Mouse (Mus musculus) stomach, embryonic 15.5 days (tissue): ENCODE data around the gene Gabpa. TPM values are rescaled to one million over a fixed set of nuclear protein-coding genes. Genes with fewer than 3 reads are reported as not detected.

ENCODE experiments used
- ATAC-seq: fragments of 200-750 bp; cut with Nextera tagmentation; 2 replicates; pipeline ENCODE4 v1.8.0; 2017; ENCODE audit warnings: low read depth, moderate number of reproducible peaks, moderate TSS enrichment; ENCODE audit not compliant: insufficient read depth, low FRiP score
- H3K27ac ChIP-seq: fragments of 300-500 bp; sonication (generic); 2 replicates; pipeline ENCODE4 v1.5.1; 2015; ENCODE audit warnings: mild to moderate bottlenecking, inconsistent platforms
- H3K27me3 ChIP-seq: fragments of 300-500 bp; sonication (generic); replicated peaks from 2 replicates; pipeline ENCODE4 v1.6.1; 2015; ENCODE audit warnings: inconsistent platforms
- H3K36me3 ChIP-seq: fragments of 300-500 bp; sonication (generic); 2 replicates; pipeline ENCODE4 v1.6.1; 2015; ENCODE audit warnings: inconsistent platforms
- H3K4me1 ChIP-seq: fragments of 300-500 bp; sonication (generic); 2 replicates; pipeline ENCODE4 v1.6.1; 2015; ENCODE audit warnings: inconsistent platforms
- H3K4me2 ChIP-seq: fragments of 300-500 bp; sonication (generic); 2 replicates; pipeline ENCODE4 v1.6.1; 2015; ENCODE audit warnings: mild to moderate bottlenecking, inconsistent platforms
- H3K4me3 ChIP-seq: fragments of 300-500 bp; sonication (generic); replicated peaks from 2 replicates; pipeline ENCODE4 v1.5.1; 2015; ENCODE audit warnings: inconsistent platforms
- H3K9ac ChIP-seq: fragments of 300-500 bp; sonication (generic); 2 replicates; pipeline ENCODE4 v1.6.1; 2015; ENCODE audit warnings: inconsistent platforms
- H3K9me3 ChIP-seq: fragments of 300-500 bp; sonication (generic); 2 replicates; pipeline ENCODE4 v1.6.1; 2016; ENCODE audit warnings: inconsistent platforms
- WGBS: fragments of 180-500 bp; shearing (Covaris S2); methylation state at CpG from one replicate; pipeline ENCODE4 v1.1.7; 2015; 5-methylcytosine and 5-hydroxymethylcytosine counted together
- polyA plus RNA-seq: library from polyadenylated mRNA; unstranded; fragments of >200 nt; fragmentation: Nextera tagmentation; extraction: Ambion mirVana; gene quantifications from 2 replicates; pipeline ENCODE4 v1.2.1, GENCODE M21; 2015

Gabpa gene
- polyA plus RNA-seq, 1 experiment from 2014 or later: 28.6 TPM

GRCm38 (mm10) chr16:84813852-84814251 lies 20.9 kb upstream of the Gabpa start:
- H3K9ac ChIP-seq: no peak overlapping the region
- ATAC-seq: no peak
- H3K4me3 ChIP-seq: no peak overlapping the region
- H3K27me3 ChIP-seq: no peaks in the 10 kb centered on the region
- H3K36me3 ChIP-seq: no peaks in the 10 kb centered on the region
- H3K27ac ChIP-seq: no peak overlapping the region
- H3K4me2 ChIP-seq: no peak overlapping the region
- 75% methylated on average over 8 of the region's 8 CpGs for WGBS
- H3K4me1 ChIP-seq: no peaks in the 10 kb centered on the region
- no peaks in the 10 kb centered on the region for H3K9me3 ChIP-seq

- no peaks in the 10 kb centered on the region for H3K9me3 ChIP-seq
- H3K9ac ChIP-seq: no peak overlapping the region
- no peak overlapping the region for H3K4me2 ChIP-seq
- H3K4me3 ChIP-seq: no peak overlapping the region
- no peak for ATAC-seq
- no peaks in the 10 kb centered on the region for H3K36me3 ChIP-seq
- WGBS: 69% methylated on average over 8 of the region's 8 CpGs
- H3K27me3 ChIP-seq: no peaks in the 10 kb centered on the region
- no peaks in the 10 kb centered on the region for H3K4me1 ChIP-seq
- no peak overlapping the region for H3K27ac ChIP-seq
Measured at GRCm38 (mm10) chr16:84814511-84814910, 20.2 kb upstream of the Gabpa start.

GRCm38 (mm10) chr16:84817423-84817822 lies 17.3 kb upstream of the Gabpa start:
- H3K27ac ChIP-seq: no peak overlapping the region
- H3K27me3 ChIP-seq: no peaks in the 10 kb centered on the region
- H3K9ac ChIP-seq: no peak overlapping the region
- 33% methylated on average over 7 of the region's 7 CpGs for WGBS
- H3K4me2 ChIP-seq: no peak overlapping the region
- H3K36me3 ChIP-seq: no peaks in the 10 kb centered on the region
- no peaks in the 10 kb centered on the region for H3K4me1 ChIP-seq
- ATAC-seq: no peak
- no peak overlapping the region for H3K4me3 ChIP-seq
- H3K9me3 ChIP-seq: no peaks in the 10 kb centered on the region

- Histone ChIP-seq H3K4me2 (no peak overlapping the region), H3K27ac (peak overlapping the region; percentile 59), H3K4me3 (no peak overlapping the region), H3K4me1 (no peaks in the 10 kb centered on the region), H3K36me3 (peaks cover 26% of the 10 kb centered on the region), H3K9ac (no peak overlapping the region), H3K9me3 (no peaks in the 10 kb centered on the region), H3K27me3 (no peaks in the 10 kb centered on the region)
- whole genome bisulfite sequencing: 59% methylated on average over 6 of the region's 6 CpGs
- peak; percentile 92 for ATAC-seq
Measured at GRCm38 (mm10) chr16:84825009-84825408, 9.7 kb upstream of the Gabpa start.

- no peak for ATAC-seq
- H3K36me3 ChIP-seq: peaks cover 29% of the 10 kb centered on the region
- no peak overlapping the region for H3K4me2 ChIP-seq
- no peak overlapping the region for H3K27ac ChIP-seq
- no peaks in the 10 kb centered on the region for H3K27me3 ChIP-seq
- no peaks in the 10 kb centered on the region for H3K9me3 ChIP-seq
- WGBS: 81% methylated on average over 5 of the region's 5 CpGs
- H3K9ac ChIP-seq: no peak overlapping the region
- peaks cover 10% of the 10 kb centered on the region; the same call in 1 of the 2 replicates for H3K4me1 ChIP-seq
- no peak overlapping the region for H3K4me3 ChIP-seq
Measured at GRCm38 (mm10) chr16:84831696-84832095, 3.0 kb upstream of the Gabpa start.

GRCm38 (mm10) chr16:84832736-84833135 lies 2.0 kb upstream of the Gabpa start:
- ATAC-seq: no peak
- H3K36me3 ChIP-seq: peaks cover 22% of the 10 kb centered on the region
- 93% methylated on average over 5 of the region's 5 CpGs for whole genome bisulfite sequencing

GRCm38 (mm10) chr16:84834344-84834743 lies 381 bp upstream of the Gabpa start:
- H3K9ac ChIP-seq: peak overlapping the region; percentile 99
- WGBS: 1% methylated on average over 22 of the region's 22 CpGs
- ATAC-seq: no peak

More at GRCm38 (mm10) chr16:84832736-84833135, 2.0 kb upstream of the Gabpa start:
- H3K4me3 ChIP-seq: no peak overlapping the region
- H3K27ac ChIP-seq: no peak overlapping the region
- no peaks in the 10 kb centered on the region for H3K9me3 ChIP-seq
- no peaks in the 10 kb centered on the region for H3K27me3 ChIP-seq
- H3K4me2 ChIP-seq: no peak overlapping the region
- peaks cover 13% of the 10 kb centered on the region; the same call in 1 of the 2 replicates for H3K4me1 ChIP-seq
- H3K9ac ChIP-seq: no peak overlapping the region

GRCm38 (mm10) chr16:84835441-84835822 lies 707 bp downstream of the Gabpa start, which contains the start of gene Atp5j:
Gene Atp5j, minus strand, starts transcription at chr16:84835625.
- Histone ChIP-seq H3K4me1 (peaks cover 13% of the 10 kb centered on the region; the same call in 1 of the 2 replicates), H3K4me2 (peak within 1 kb of the TSS; percentile 75), H3K27me3 (no peaks in the 10 kb centered on the region), H3K4me3 (peak within 1 kb of the TSS; percentile 98), H3K27ac (peak within 1 kb of the TSS; percentile 99), H3K36me3 (peaks cover 18% of the 10 kb centered on the region), H3K9ac (peak within 1 kb of the TSS; percentile 99), H3K9me3 (no peaks in the 10 kb centered on the region)
- peak; percentile 52 for ATAC-seq
- under 1% methylated on average over 56 of the region's 57 CpGs for WGBS

More at GRCm38 (mm10) chr16:84834344-84834743, 381 bp upstream of the Gabpa start:
- peak overlapping the region; percentile 98 for H3K4me3 ChIP-seq
- no peaks in the 10 kb centered on the region for H3K27me3 ChIP-seq
- H3K4me2 ChIP-seq: peak overlapping the region; percentile 75
- H3K27ac ChIP-seq: peak overlapping the region; percentile 99
- H3K4me1 ChIP-seq: peaks cover 13% of the 10 kb centered on the region; the same call in 1 of the 2 replicates
- peaks cover 22% of the 10 kb centered on the region for H3K36me3 ChIP-seq
- H3K9me3 ChIP-seq: no peaks in the 10 kb centered on the region

GRCm38 (mm10) chr16:84835823-84836743 lies 1.4 kb downstream of the Gabpa start:
- Histone ChIP-seq H3K36me3 (peaks cover 13% of the 10 kb centered on the region), H3K9me3 (no peaks in the 10 kb centered on the region), H3K4me2 (peak overlapping the region; percentile 75), H3K9ac (peak overlapping the region; percentile 99), H3K4me3 (peak overlapping the region; percentile 98), H3K27me3 (no peaks in the 10 kb centered on the region), H3K27ac (peak overlapping the region; percentile 99), H3K4me1 (peaks cover 13% of the 10 kb centered on the region; the same call in 1 of the 2 replicates)
- 0 out of 2 replicates have a peak, but pooled peaks have one; percentile 11 for ATAC-seq
- WGBS: 5% methylated on average over 29 of the region's 29 CpGs

- no peak overlapping the region for H3K4me3 ChIP-seq
- H3K27ac ChIP-seq: no peak overlapping the region
- no peaks in the 10 kb centered on the region for H3K9me3 ChIP-seq
- no peaks in the 10 kb centered on the region for H3K27me3 ChIP-seq
- no peak for ATAC-seq
- H3K36me3 ChIP-seq: peaks cover 9% of the 10 kb centered on the region
- H3K4me1 ChIP-seq: peaks cover 8% of the 10 kb centered on the region; the same call in 1 of the 2 replicates
- H3K4me2 ChIP-seq: no peak overlapping the region
- 65% methylated on average over 2 of the region's 2 CpGs for WGBS
- H3K9ac ChIP-seq: no peak overlapping the region
Measured at GRCm38 (mm10) chr16:84838576-84838975, 3.9 kb downstream of the Gabpa start.

GRCm38 (mm10) chr16:84853492-84853891 lies 18.8 kb downstream of the Gabpa start:
- peaks cover 32% of the 10 kb centered on the region for H3K36me3 ChIP-seq
- H3K4me3 ChIP-seq: no peak overlapping the region
- no peaks in the 10 kb centered on the region for H3K27me3 ChIP-seq
- no peak overlapping the region for H3K27ac ChIP-seq
- H3K4me1 ChIP-seq: no peaks in the 10 kb centered on the region
- no peaks in the 10 kb centered on the region for H3K9me3 ChIP-seq
- 89% methylated on average over 6 of the region's 6 CpGs for WGBS
- H3K9ac ChIP-seq: no peak overlapping the region
- no peak for ATAC-seq
- no peak overlapping the region for H3K4me2 ChIP-seq

GRCm38 (mm10) chr16:84864656-84865055 lies 29.9 kb downstream of the Gabpa start:
- Histone ChIP-seq H3K9ac (no peak overlapping the region), H3K4me2 (no peak overlapping the region), H3K4me1 (no peaks in the 10 kb centered on the region), H3K4me3 (no peak overlapping the region), H3K36me3 (peaks cover 3% of the 10 kb centered on the region; the same call in 1 of the 2 replicates), H3K27me3 (no peaks in the 10 kb centered on the region), H3K27ac (no peak overlapping the region), H3K9me3 (no peaks in the 10 kb centered on the region)
- WGBS: 80% methylated on average over 8 of the region's 8 CpGs
- no peak for ATAC-seq
